Mouse (Mus musculus): ENCODE results near the gene Svip.
A peak's percentile ranks its signal among the peaks of the same experiment; 100 is the strongest.

Gene Svip

DNA sequence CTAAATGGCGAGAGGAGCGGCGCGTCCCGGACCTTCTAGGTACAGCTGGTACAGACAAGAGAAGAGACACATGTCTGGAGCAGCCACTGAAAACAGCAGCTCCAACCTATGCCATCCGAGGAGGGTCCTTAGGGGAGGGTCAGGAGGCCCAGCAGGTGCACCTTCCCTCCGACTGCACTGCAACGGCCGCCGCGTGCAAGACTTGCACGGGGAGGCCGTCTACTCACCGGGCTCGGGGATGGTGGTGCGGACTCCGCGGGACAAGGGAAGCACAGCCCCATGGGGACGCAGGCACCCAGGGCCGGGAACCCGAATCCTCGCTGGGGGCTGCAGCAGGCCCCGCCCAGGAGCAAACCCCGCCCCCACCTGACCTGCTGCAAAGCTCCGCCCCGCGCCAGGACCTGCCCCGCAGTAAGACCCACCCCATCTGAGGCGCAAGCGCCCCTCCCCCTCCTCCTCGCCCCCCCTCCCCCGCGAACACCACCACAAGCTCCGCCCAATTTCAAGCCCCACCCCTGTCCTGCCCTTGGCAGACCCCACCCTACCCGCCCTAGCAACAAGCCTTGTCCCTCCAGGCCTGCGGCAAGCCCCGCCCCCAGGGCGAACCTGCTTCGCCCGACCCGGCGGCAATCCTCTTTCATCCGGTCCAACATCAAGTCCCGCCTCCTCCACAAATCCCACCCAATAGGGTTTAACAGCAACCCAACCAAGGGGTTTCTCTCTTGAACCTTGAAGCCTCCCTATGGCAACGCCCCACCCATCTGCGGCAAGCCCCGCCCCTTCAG lies at the start of gene Svip:
Gene Svip, minus strand, starts transcription at position 508 of the 785 bp plus-strand sequence.
- DNase-seq (ENCODE audit: low read depth, low spot score): peak; percentile 80

DNA sequence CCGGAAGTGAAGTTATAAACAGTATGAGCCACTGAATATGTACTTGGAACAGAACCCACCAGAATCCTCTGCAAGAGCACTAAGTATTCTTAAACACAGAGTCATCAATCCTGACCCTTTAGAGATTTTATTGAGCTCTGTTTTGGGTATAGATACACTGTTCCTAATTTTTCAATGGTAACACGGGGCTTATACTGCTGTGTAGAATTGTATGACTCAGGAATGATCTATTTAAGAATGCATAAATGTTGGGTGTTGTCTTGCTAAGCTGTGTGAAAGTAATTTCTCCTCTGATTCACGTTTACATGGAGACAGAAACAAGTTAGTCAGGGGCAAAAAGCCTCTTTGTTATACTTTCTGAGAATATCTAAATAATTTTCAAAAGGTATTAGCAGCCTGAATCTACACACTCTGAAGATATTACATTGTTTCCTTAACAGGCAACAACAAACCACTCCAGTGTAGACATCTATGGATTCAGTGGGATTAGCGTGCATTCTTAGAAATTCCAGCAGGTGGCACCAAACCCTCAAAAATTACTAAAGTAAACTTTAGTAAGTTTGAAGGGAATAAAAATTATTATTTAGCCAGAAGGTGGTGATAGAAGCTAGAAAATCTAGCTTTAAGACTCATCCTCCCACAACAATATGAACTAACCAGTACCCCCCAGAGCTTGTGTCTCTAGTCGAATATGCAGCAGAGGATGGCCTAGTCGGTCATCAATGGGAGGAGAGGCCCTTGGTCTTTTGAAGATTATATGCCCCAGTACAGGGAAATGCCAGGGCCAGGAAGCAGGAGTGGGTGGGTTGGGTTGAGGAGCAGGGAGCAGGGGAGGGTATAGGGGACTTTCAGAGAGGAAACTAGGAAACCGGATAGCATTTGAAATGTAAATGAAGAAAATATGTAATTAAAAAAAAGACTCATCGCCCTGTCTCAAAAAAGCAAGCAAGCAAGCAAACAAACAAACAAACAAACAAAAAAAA lies 32.1 kb upstream of the Svip start:
- DNase-seq (ENCODE audit: low read depth, low spot score): peak; percentile 40

DNA sequence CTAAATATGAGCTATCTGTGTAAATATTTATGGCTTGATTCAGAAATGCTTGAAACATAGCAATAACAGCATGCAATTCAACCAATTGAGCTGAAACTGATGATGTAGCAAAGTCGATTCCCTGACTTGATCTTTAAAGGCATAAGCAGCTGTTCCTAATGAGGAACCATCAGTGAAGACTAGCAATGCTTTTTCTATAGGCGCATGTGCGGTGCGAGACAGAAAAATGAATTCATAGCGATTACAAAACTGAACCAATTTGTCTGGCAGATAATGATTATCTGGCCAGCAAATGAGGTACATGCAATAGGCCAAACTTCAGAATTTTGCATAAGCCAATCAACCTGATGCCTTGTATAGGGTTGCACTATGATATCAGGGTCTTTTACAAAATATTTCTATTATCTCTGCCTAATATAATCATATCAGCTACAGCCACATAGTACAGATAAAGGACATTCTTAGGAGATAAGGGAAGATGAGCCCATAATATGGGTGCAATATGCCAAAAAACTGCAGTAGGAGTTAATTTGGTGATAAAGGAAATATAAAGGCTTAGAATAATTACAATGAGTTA lies 18.3 kb upstream of the Svip start:
- DNase-seq (ENCODE audit: low read depth, low spot score): no peak

DNA sequence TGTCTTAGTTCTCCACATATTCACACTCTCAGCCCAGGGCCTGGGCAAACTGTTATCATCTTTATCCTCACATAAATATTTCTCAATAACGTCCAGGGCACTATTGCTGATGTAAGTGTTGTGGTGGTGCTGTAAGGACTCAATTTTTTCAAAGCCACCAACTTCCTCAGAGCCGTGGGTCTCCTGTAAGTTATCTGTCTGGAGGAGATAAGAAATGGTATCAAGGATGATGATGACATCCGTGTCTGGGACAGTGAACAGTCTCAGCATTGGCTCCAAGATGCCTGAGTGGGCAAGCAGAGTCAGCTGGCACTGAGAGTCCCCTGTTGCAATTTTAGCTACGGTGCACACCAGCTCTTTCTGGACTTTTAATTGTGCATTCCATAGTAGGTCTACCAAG lies 16.2 kb upstream of the Svip start:
- no peak for DNase-seq (ENCODE audit: low read depth, low spot score)

DNA sequence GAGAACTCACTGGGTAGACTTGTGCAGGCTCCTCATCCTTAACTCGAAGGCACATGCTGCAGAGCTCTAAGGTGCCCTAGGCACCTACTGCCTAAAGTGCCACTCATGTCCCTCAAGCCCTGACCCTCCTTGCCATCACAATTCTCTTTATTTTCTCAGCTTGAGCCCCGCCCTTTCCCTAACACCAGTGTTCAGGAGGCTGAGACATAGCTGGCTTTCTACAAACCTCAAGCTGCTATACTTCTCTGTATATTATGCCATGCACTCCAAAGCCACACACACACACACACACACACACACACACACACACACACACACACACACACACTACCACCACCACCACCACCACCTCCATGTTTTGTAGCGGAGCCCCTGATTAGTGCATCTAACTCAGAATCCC lies 9.8 kb upstream of the Svip start, which contains the start of gene 1700015G11Rik:
Gene 1700015G11Rik, minus strand, starts transcription at position 101 of the 400 bp plus-strand sequence.
- no peak for DNase-seq (ENCODE audit: low read depth, low spot score)

DNA sequence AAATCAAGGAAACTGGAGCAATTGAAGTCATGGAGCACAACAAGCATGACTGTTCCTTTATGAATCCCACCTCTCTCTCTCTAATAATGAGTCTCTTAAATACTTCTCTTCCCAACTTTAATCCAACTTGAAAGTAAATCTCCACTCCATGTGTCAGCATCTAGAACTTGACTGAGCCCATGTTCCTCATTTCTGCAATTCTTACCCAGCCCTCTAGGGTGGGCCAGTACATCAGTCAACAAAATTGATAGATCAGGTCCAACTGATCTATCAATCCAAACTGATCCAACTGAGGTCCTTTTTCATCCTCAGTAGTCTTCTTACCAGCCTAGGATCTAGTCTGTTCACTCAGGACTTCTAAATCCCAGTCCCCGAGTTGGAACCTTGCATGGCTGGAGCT lies 9.4 kb upstream of the Svip start:
- no peak for DNase-seq (ENCODE audit: low read depth, low spot score)

DNA sequence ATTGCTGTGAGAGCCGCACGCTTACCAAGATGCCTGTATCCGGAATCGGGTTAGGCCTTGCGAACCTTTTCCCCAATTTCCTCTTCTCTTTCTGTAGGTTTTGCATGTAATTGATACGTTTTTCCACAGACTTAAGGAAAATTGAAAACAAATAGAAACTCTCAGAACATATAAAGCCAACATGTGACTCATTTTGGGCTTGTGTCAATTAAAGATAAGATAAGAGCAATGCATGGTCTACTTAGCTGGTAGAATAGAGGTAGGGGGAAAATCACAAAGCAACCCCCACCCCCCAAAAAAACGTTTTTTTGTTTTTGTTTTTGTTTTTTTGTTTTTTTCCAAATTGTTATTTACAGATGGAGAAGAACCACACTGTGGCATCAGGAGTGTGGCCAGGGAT lies 7.6 kb upstream of the Svip start:
- no peak for DNase-seq (ENCODE audit: low read depth, low spot score)

DNA sequence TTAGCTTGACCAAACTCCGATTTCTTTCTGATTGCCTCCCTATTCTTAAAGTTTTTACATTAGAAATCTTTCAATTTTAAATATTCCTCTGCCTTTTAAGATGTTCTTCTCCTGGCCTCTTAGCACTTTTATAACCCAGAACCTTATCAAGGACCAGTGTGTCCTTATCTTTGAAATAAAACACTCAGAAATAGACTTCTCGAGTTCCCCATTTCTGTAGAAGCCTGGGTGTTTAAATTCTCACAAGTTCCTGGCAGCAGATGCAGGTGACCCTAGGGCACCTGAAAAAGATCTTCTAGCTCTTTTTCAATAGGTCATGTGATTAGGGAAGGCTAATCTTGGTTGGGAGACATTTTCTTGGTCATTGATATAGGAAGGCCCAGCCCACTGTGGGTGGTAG lies 1.3 kb upstream of the Svip start:
- DNase-seq (ENCODE audit: low read depth, low spot score): no peak

DNA sequence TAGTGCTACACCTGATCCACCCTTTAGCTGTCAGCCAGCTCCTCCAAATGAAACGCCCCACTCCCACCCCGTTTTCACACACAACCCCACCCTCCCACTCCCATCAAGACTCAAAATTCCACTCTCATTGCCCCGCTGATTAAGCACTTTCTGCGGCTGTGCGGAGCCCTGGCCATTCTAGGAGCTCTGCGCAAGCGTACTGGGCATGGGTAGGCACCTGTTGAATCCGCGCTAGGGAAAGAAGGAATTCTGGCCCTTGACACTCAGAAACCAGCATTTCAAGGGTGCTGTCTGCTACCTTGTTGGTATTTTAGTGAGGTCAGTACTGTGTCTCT lies 445 bp upstream of the Svip start:
- no peak for DNase-seq (ENCODE audit: low read depth, low spot score)

DNA sequence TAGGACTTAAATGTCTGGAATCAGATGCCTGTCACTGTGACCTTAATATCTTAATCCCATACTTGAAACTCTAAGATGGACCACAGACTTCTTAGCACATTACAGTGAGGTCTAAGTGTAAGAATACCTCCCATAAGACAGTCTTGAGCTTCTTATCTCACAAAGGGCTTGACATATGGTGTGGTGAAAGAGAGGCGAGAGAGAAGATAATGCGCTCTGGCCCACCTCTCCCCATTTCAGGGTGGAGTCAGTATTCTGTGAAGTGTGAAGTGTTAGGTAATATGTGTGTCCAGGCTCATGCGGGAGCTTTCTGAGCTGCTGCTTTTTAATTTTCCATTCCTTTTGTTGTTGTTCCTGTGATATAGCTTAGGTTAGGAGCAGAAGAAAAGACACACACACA lies 14.8 kb downstream of the Svip start:
- no peak for DNase-seq (ENCODE audit: low read depth, low spot score)

DNA sequence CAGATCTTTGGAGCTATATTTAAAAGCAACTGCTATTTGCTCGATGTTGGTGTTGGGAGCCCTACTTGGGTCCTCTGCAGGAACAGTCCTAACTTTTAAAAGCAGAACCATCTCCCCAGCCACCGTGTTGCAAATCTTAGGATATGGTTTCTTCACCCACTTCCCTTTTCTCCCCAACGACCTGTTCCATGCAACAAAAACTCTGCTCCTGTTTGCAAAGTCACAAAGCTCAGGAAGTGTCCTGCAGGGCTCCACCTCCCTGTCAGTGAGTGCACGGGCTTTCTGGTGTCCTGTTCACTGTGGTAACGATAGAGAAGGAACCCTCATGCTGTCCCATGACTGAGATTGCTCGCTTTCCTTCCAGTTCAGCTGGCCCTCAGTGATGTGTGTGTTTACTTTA lies 18.9 kb downstream of the Svip start:
- DNase-seq (ENCODE audit: low read depth, low spot score): no peak

DNA sequence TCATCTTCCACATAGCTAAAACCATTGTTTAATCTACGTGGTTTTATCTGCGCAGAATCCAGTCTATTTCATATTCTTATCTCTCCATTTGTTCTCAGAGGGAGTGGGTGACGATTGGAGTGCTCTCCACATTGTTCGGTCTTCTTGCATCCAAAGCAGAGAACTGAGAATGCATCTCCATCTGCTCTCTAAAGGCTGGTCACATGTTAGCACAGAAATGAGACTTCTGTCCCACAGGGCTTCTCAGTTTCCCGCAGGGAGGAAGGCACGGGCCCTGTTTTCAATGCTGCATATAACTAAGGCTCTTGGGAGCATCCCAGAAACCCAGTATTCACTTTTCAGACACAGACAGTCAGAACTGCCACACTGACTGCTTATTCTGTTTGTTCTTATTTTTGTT lies 20.1 kb downstream of the Svip start:
- DNase-seq (ENCODE audit: low read depth, low spot score): no peak

DNA sequence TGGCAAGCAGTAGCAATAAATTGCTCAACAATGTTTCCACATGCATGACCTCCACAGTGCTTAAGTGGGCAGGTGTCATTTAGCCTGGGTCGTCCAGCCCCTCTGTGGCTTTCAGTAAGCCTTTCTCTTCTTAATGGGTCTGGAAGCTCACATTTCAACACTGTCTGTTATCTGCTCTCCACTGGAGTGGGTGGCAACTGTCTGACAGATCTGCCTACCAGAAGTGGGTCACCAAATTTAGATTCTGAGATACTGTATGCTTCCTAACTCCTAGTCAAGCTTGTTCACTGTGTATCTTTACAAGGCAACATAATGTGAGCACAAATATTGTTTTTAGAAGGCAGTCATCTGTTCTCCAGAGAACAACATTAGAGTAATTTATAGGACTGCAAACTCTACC lies 23.5 kb downstream of the Svip start:
- DNase-seq (ENCODE audit: low read depth, low spot score): no peak

DNA sequence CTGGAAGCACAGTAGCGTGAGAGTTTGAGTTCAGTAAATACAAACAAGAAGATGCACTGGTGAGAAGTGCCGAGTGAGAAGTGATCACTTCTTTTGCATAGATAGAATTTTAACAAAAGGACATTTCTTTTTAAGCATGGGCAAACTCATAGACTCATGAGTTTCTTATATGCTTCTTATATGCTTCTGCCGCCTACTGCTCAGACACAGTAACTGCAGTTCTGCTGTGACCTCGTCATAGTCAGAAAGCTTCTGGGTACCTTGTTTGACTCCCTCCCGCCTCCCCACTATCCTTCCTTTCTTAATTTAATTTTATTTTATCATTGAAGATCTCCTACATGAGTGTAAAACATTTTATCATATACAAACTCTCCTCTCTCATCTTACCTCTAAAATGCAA lies 26.5 kb downstream of the Svip start:
- no peak for DNase-seq (ENCODE audit: low read depth, low spot score)

DNA sequence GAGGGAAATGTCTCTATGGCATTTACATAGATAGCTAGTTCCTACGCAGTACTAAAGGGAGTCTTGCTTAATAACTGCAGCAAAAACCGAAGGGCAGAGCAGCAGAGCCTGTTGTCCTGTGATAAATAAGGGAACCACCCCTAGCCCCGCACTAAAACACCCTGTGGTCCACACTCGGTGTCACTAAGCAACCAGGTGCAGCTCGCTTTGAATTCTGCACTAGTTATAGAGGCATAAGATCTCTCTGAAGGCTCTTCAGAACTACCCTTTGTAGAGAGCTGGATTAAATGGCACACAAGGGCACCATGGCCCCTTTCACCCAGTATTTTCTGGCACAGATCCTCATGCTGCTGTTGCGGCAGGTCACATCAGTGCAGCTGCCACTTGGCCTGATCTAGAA lies 30.6 kb downstream of the Svip start:
- DNase-seq (ENCODE audit: low read depth, low spot score): no peak

DNA sequence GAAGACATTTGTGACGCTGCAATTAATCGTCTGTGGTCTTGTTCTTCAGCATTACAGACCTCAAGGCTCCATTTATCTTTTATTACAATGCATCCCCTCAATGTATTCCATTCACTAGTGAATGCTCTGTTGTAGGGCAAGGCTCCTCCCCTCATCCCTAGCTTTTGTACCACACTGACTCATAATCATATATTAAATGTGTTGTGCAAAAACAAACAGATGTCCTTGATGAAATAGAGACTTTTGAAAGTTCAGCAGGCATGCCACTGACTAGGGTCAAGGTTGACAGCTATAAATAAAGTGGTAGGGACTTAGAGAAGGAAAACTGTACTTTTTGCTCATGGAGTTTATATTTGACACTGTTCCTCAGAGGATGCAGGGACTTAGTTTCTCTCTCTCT lies 32.3 kb downstream of the Svip start:
- no peak for DNase-seq (ENCODE audit: low read depth, low spot score)

DNA sequence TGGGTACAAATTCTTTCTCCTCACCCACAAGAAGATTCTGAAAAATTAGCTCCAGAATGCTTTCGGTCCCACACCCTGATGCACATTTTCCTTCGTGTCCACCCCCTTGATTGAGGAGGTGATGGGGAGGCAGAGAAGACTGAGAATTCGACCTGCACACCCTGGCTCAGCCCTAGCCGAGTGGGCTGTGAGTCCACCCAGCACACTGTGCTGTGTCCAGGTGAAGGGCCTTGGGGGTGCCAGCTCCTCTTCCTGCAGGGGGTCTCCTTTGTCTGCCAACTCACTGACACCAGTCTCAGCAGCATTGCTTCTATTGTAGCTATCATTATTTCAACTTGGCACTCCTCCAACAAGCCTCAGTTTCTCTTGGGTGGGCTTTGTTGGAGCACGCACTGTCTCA lies 32.7 kb downstream of the Svip start:
- no peak for DNase-seq (ENCODE audit: low read depth, low spot score)

DNA sequence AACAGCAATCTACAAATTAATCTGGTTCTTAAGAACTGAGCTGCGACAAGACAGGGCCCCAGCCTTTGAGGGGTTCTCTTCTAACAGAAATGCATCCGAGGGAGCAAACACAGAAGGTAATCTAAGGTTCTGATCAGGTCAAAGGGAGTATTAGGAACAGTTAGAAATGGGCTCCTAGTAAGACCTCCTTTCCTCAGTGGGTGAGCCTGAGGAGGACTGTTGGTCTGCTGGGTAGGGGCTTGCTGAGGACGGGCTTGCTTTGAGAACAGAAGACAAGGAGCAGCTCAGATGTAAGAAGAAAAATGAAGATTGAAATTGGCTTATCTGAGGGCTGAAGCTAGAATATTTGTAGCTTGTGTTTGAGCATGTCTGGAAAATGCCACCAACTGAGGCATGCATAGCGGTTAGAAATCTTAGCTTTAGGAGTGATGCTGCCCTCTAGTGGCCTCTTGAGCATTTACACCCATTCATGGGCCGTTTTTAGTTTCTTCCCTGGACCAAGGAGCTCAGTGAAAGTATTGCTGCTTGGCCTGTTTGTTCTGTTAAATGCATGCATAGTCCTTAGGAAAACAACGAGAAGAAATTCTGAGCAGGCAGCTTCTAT lies 33.5 kb downstream of the Svip start:
- DNase-seq (ENCODE audit: low read depth, low spot score): peak; percentile 52

DNA sequence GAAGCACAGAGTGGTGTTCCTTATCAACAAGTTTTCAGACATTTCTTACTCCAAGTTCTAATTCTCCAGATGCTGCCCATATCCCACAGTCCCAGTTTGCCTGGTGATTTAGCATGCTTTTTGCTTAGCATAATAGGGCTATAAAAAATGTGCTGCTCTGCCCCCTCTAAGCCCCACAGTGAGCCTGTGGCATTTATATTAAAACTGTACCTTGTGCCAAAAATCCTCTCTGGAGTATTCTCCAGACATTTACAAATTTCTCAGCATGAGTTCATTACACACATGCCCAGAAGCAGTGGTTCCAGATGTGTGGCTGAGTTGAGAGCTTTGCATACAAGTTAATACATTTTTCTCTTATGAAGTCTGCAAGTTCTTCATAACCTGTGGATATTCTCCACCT lies 36.4 kb downstream of the Svip start:
- DNase-seq (ENCODE audit: low read depth, low spot score): no peak

DNA sequence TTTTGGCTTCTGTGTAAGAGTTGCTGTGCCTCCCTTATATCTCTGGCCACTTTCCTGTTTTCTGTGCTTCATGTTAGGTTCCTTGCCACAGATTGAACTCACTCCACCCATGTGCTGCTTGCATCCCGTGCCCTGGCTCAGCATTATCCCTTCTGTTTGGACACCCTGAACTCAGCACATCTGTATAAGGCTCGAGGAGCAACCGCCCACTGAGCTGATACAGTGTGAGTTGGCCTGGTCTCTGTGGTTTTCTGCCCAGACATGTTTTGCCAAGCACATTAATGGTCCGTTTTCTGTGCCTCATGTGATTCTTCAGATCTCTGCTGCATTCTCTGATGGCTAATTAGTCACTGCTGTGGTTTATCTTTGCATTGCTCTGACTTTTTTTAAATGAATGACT lies 38.2 kb downstream of the Svip start:
- DNase-seq (ENCODE audit: low read depth, low spot score): no peak

DNA sequence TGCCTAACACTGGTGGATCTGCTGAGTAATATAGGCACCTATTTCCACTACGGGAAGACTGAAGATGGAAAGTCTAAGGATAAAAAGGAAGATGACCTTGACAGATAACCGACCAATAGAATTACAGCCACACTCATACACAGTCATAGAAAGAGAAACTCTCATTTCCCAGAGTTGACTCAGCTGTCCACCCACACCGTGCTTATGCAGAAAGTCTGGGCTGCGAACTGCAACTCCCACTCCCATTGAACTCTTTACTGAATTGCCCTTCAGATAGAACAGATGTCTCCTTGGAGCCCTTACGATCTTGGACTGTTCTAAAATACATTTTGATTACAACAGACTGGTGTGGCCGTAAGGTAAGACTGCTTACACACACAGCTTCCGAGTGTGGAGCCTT lies 41.1 kb downstream of the Svip start:
- no peak for DNase-seq (ENCODE audit: low read depth, low spot score)
